Mouse (Mus musculus): ENCODE results near the gene Nxph4. TPM values are rescaled to one million over a fixed set of nuclear protein-coding genes. Genes with fewer than 3 reads are reported as not detected.
A peak's percentile ranks its signal among the peaks of the same experiment; 100 is the strongest.

Gene Nxph4
- polyA plus RNA-seq, 1 experiment from 2014 or later = 0.44 TPM

- H3K9me3 ChIP-seq (ENCODE audit: low read length) = no peaks in the 10 kb centered on the region
- H3K4me2 ChIP-seq (replicated peaks; ENCODE audit: low read depth, low read length) = no peak overlapping the region
- no peak overlapping the region for H3K4me3 ChIP-seq (ENCODE audit: low read depth, low read length)
- H3K27me3 ChIP-seq (replicated peaks; ENCODE audit: insufficient read depth, low read length) = no peaks in the 10 kb centered on the region
- no peak overlapping the region for H3K27ac ChIP-seq (ENCODE audit: low read length)
- peaks cover 18% of the 10 kb centered on the region; the same call in 1 of the 2 replicates for H3K36me3 ChIP-seq (ENCODE audit: insufficient read depth, low read length)
- no peaks in the 10 kb centered on the region for H3K4me1 ChIP-seq (ENCODE audit: insufficient read depth, low read depth, low read length)
- no peak for ATAC-seq
- no peak overlapping the region for H3K9ac ChIP-seq (replicated peaks; ENCODE audit: low read depth)
- no peak for DNase-seq (ENCODE audit: low spot score)
- WGBS = 84% methylated on average over 7 of the region's 7 CpGs
- TF ChIP-seq CTCF (IDR thresholded peaks at IDR 0.05) = peak; percentile 51
- no peak for TF ChIP-seq EP300 (IDR thresholded peaks at IDR 0.05)
Measured at GRCm38 (mm10) chr10:127546505-127546904, 12.1 kb upstream of the Nxph4 start.

- Histone ChIP-seq H3K36me3 (ENCODE audit: insufficient read depth, low read length) (peaks cover 14% of the 10 kb centered on the region; the same call in 1 of the 2 replicates), H3K4me1 (ENCODE audit: insufficient read depth, low read depth, low read length) (no peaks in the 10 kb centered on the region), H3K27ac (ENCODE audit: low read length) (no peak overlapping the region), H3K9me3 (ENCODE audit: low read length) (no peaks in the 10 kb centered on the region), H3K4me2 (replicated peaks; ENCODE audit: low read depth, low read length) (no peak overlapping the region), H3K9ac (replicated peaks; ENCODE audit: low read depth) (no peak overlapping the region), H3K27me3 (replicated peaks; ENCODE audit: insufficient read depth, low read length) (no peaks in the 10 kb centered on the region), H3K4me3 (ENCODE audit: low read depth, low read length) (no peak overlapping the region)
- TF ChIP-seq CTCF (IDR thresholded peaks at IDR 0.05) (no peak), EP300 (IDR thresholded peaks at IDR 0.05) (no peak)
- 84% methylated on average over 20 of the region's 20 CpGs for WGBS
- DNase-seq (ENCODE audit: low spot score) (no peak), ATAC-seq (no peak)
Measured at GRCm38 (mm10) chr10:127544375-127544774, 10.0 kb upstream of the Nxph4 start.

GRCm38 (mm10) chr10:127543916-127544315 lies 9.6 kb upstream of the Nxph4 start:
- Histone ChIP-seq H3K4me1 (ENCODE audit: insufficient read depth, low read depth, low read length) (no peaks in the 10 kb centered on the region), H3K36me3 (ENCODE audit: insufficient read depth, low read length) (peaks cover 14% of the 10 kb centered on the region), H3K9ac (replicated peaks; ENCODE audit: low read depth) (no peak overlapping the region), H3K4me3 (ENCODE audit: low read depth, low read length) (no peak overlapping the region), H3K9me3 (ENCODE audit: low read length) (no peaks in the 10 kb centered on the region), H3K27ac (ENCODE audit: low read length) (no peak overlapping the region), H3K4me2 (replicated peaks; ENCODE audit: low read depth, low read length) (no peak overlapping the region), H3K27me3 (replicated peaks; ENCODE audit: insufficient read depth, low read length) (no peaks in the 10 kb centered on the region)
- 70% methylated on average over 3 of the region's 3 CpGs for WGBS
- TF ChIP-seq CTCF (IDR thresholded peaks at IDR 0.05) (no peak), EP300 (IDR thresholded peaks at IDR 0.05) (no peak)
- DNase-seq (ENCODE audit: low spot score) (no peak), ATAC-seq (no peak)

GRCm38 (mm10) chr10:127542720-127543119 lies 8.4 kb upstream of the Nxph4 start:
- no peak overlapping the region for H3K27ac ChIP-seq (ENCODE audit: low read length)
- peaks cover 7% of the 10 kb centered on the region for H3K36me3 ChIP-seq (ENCODE audit: insufficient read depth, low read length)
- no peak overlapping the region for H3K9ac ChIP-seq (replicated peaks; ENCODE audit: low read depth)
- 58% methylated on average over 6 of the region's 6 CpGs for WGBS
- no peak overlapping the region for H3K4me2 ChIP-seq (replicated peaks; ENCODE audit: low read depth, low read length)
- no peaks in the 10 kb centered on the region for H3K9me3 ChIP-seq (ENCODE audit: low read length)
- no peak overlapping the region for H3K4me3 ChIP-seq (ENCODE audit: low read depth, low read length)
- ATAC-seq = no peak
- TF ChIP-seq EP300 (IDR thresholded peaks at IDR 0.05) = no peak
- TF ChIP-seq CTCF (IDR thresholded peaks at IDR 0.05) = no peak
- no peaks in the 10 kb centered on the region for H3K4me1 ChIP-seq (ENCODE audit: insufficient read depth, low read depth, low read length)
- H3K27me3 ChIP-seq (replicated peaks; ENCODE audit: insufficient read depth, low read length) = no peaks in the 10 kb centered on the region
- no peak for DNase-seq (ENCODE audit: low spot score)

GRCm38 (mm10) chr10:127542084-127542483 lies 7.7 kb upstream of the Nxph4 start:
- no peaks in the 10 kb centered on the region for H3K9me3 ChIP-seq (ENCODE audit: low read length)
- 78% methylated on average over 13 of the region's 13 CpGs for WGBS
- ATAC-seq = no peak

GRCm38 (mm10) chr10:127541510-127541909 lies 7.2 kb upstream of the Nxph4 start:
- DNase-seq (ENCODE audit: low spot score) (no peak), ATAC-seq (no peak)
- H3K4me3 ChIP-seq (ENCODE audit: low read depth, low read length) = no peak overlapping the region
- H3K27me3 ChIP-seq (replicated peaks; ENCODE audit: insufficient read depth, low read length) = 0 out of 2 replicates have a peak, but pooled peaks cover under 1% of the 10 kb centered on the region
- TF ChIP-seq EP300 (IDR thresholded peaks at IDR 0.05) (no peak), CTCF (IDR thresholded peaks at IDR 0.05) (no peak)
- H3K4me2 ChIP-seq (replicated peaks; ENCODE audit: low read depth, low read length) = no peak overlapping the region
- H3K9ac ChIP-seq (replicated peaks; ENCODE audit: low read depth) = no peak overlapping the region
- no peaks in the 10 kb centered on the region for H3K9me3 ChIP-seq (ENCODE audit: low read length)
- WGBS = 91% methylated on average over 8 of the region's 8 CpGs
- H3K36me3 ChIP-seq (ENCODE audit: insufficient read depth, low read length) = peaks cover 7% of the 10 kb centered on the region
- no peak overlapping the region for H3K27ac ChIP-seq (ENCODE audit: low read length)
- no peaks in the 10 kb centered on the region for H3K4me1 ChIP-seq (ENCODE audit: insufficient read depth, low read depth, low read length)

More at GRCm38 (mm10) chr10:127542084-127542483, 7.7 kb upstream of the Nxph4 start:
- peaks cover 7% of the 10 kb centered on the region for H3K36me3 ChIP-seq (ENCODE audit: insufficient read depth, low read length)
- no peaks in the 10 kb centered on the region for H3K27me3 ChIP-seq (replicated peaks; ENCODE audit: insufficient read depth, low read length)
- TF ChIP-seq CTCF (IDR thresholded peaks at IDR 0.05) (no peak), EP300 (IDR thresholded peaks at IDR 0.05) (no peak)
- no peaks in the 10 kb centered on the region for H3K4me1 ChIP-seq (ENCODE audit: insufficient read depth, low read depth, low read length)
- no peak overlapping the region for H3K27ac ChIP-seq (ENCODE audit: low read length)
- H3K4me2 ChIP-seq (replicated peaks; ENCODE audit: low read depth, low read length) = no peak overlapping the region
- H3K9ac ChIP-seq (replicated peaks; ENCODE audit: low read depth) = no peak overlapping the region
- H3K4me3 ChIP-seq (ENCODE audit: low read depth, low read length) = no peak overlapping the region
- DNase-seq (ENCODE audit: low spot score) = no peak
